Mouse (Mus musculus): ENCODE measurements around the gene Cdpf1. TPM values are rescaled to one million over a fixed set of nuclear protein-coding genes. Genes with fewer than 3 reads are reported as not detected.

Cdpf1 gene
- total and polyA plus RNA-seq, 3 experiments = 18.1 to 27.4 (median 26.4) TPM

- dilution Hi-C loops (cut with MboI; ENCODE audit: extremely low pct_ligation_motif_present, extremely low pct_unique_long_range_greater_than_20kb, low sequenced_read_pairs) = no loop called here
- H3K79me2 ChIP-seq (replicated peaks; ENCODE audit: control insufficient read depth, extremely low read depth, insufficient read depth, poor library complexity, severe bottlenecking) = no peaks in the 10 kb centered on the region
- no peaks in the 10 kb centered on the region for H3K9me3 ChIP-seq (replicated peaks; ENCODE audit: low read length)
- H3K9ac ChIP-seq (ENCODE audit: insufficient read depth, low read depth) = no peak overlapping the region
- TF ChIP-seq MEF2A (IDR thresholded peaks at IDR 0.05; ENCODE audit: borderline replicate concordance, low read depth, low read length) = no peak
- TF ChIP-seq E2F4 (IDR thresholded peaks at IDR 0.05; ENCODE audit: insufficient replicate concordance, low read depth, low read length) = no peak
- TF ChIP-seq MYC (IDR thresholded peaks at IDR 0.05; ENCODE audit: low read depth, low read length) = no peak
- TF ChIP-seq SMC3 (IDR thresholded peaks at IDR 0.05; ENCODE audit: low read depth, low read length) = no peak; the same call in 1 of the 2 replicates
- peak; percentile 21 to 59; a peak in 2 of 4 replicates for TF ChIP-seq CTCF (conservative IDR thresholded peaks at IDR 0.05 in 1 of 2, IDR thresholded peaks at IDR 0.05 in 1 of 2; ENCODE audit: low read depth in 2 of 2, low read length in 2 of 2)
- peaks cover 8 to 19% of the 10 kb centered on the region in 2 experiments for H3K4me1 ChIP-seq (ENCODE audit: control insufficient read depth in 1 of 2, insufficient read depth in 2 of 2)
- H3K4me2 ChIP-seq (ENCODE audit: insufficient read depth, low read depth, poor library complexity, severe bottlenecking) = no peak overlapping the region
- peaks cover 0 to 21% of the 10 kb centered on the region in 2 experiments for H3K36me3 ChIP-seq (replicated peaks in 1 of 2; ENCODE audit: control insufficient read depth in 1 of 2, insufficient read depth in 1 of 2, low read length in 1 of 2)
- no peak overlapping the region for H3K4me3 ChIP-seq (replicated peaks in 1 of 3; ENCODE audit: low read depth in 2 of 3, low read length in 2 of 3, poor library complexity in 1 of 3)
- peak; percentile 26 for DNase-seq (ENCODE audit: extremely low read depth)
- in situ Hi-C loops (cut with MboI; ENCODE audit: low pct_ligation_motif_present, low pct_unique_long_range_greater_than_20kb, low sequenced_read_pairs) = no loop called here
- H3K27me3 ChIP-seq (replicated peaks) = no peaks in the 10 kb centered on the region
- no peak overlapping the region for H3K27ac ChIP-seq (ENCODE audit: insufficient read depth, low read depth)
Measured at GRCm38 (mm10) chr15:85835335-85835734, 23.8 kb upstream of the Cdpf1 start.

GRCm38 (mm10) chr15:85832599-85832998 lies 21.1 kb upstream of the Cdpf1 start:
- Histone ChIP-seq H3K27me3 (replicated peaks) (peaks cover 7% of the 10 kb centered on the region), H3K9me3 (replicated peaks; ENCODE audit: low read length) (no peaks in the 10 kb centered on the region), H3K4me2 (ENCODE audit: insufficient read depth, low read depth, poor library complexity, severe bottlenecking) (peak overlapping the region; percentile 95), H3K36me3 (replicated peaks in 1 of 2; ENCODE audit: control insufficient read depth in 1 of 2, insufficient read depth in 1 of 2, low read length in 1 of 2) (peaks cover 0 to 19% of the 10 kb centered on the region in 2 experiments), H3K27ac (ENCODE audit: insufficient read depth, low read depth) (no peak overlapping the region), H3K9ac (ENCODE audit: insufficient read depth, low read depth) (peak overlapping the region; percentile 89), H3K4me3 (replicated peaks in 1 of 3; ENCODE audit: low read depth in 2 of 3, low read length in 2 of 3, poor library complexity in 1 of 3) (peak overlapping the region; percentile 68 to 90 (median 69)), H3K4me1 (ENCODE audit: control insufficient read depth in 1 of 2, insufficient read depth in 2 of 2) (peaks cover 8 to 31% of the 10 kb centered on the region in 2 experiments), H3K79me2 (replicated peaks; ENCODE audit: control insufficient read depth, extremely low read depth, insufficient read depth, poor library complexity, severe bottlenecking) (no peaks in the 10 kb centered on the region)
- dilution Hi-C loops (cut with MboI; ENCODE audit: extremely low pct_ligation_motif_present, extremely low pct_unique_long_range_greater_than_20kb, low sequenced_read_pairs) (no loop called here), in situ Hi-C loops (cut with MboI; ENCODE audit: low pct_ligation_motif_present, low pct_unique_long_range_greater_than_20kb, low sequenced_read_pairs) (no loop called here)
- TF ChIP-seq MXI1 (IDR thresholded peaks at IDR 0.05; ENCODE audit: low read depth, low read length) (no peak), UBTF (IDR thresholded peaks at IDR 0.05; ENCODE audit: low read depth, low read length) (no peak), EP300 (IDR thresholded peaks at IDR 0.05; ENCODE audit: low read length) (no peak), NELFE (IDR thresholded peaks at IDR 0.05; ENCODE audit: low read depth, low read length) (no peak), NRF1 (IDR thresholded peaks at IDR 0.05; ENCODE audit: low read depth, low read length) (no peak)
- no peak for DNase-seq (ENCODE audit: extremely low read depth)

GRCm38 (mm10) chr15:85831954-85832590 lies 20.6 kb upstream of the Cdpf1 start, which contains the start of gene Ttc38:
Gene Ttc38 (plus strand): TSS chr15:85832306.
- in situ Hi-C loops (cut with MboI; ENCODE audit: low pct_ligation_motif_present, low pct_unique_long_range_greater_than_20kb, low sequenced_read_pairs) = no loop called here
- Histone ChIP-seq H3K4me1 (ENCODE audit: control insufficient read depth in 1 of 2, insufficient read depth in 2 of 2) (peaks cover 8 to 31% of the 10 kb centered on the region in 2 experiments), H3K27me3 (replicated peaks) (peaks cover 11% of the 10 kb centered on the region), H3K36me3 (replicated peaks in 1 of 2; ENCODE audit: control insufficient read depth in 1 of 2, insufficient read depth in 1 of 2, low read length in 1 of 2) (peaks cover 0 to 19% of the 10 kb centered on the region in 2 experiments), H3K27ac (ENCODE audit: insufficient read depth, low read depth) (no peak within 1 kb of the TSS), H3K4me3 (replicated peaks in 1 of 3; ENCODE audit: low read depth in 2 of 3, low read length in 2 of 3, poor library complexity in 1 of 3) (peak within 1 kb of the TSS; percentile 68 to 90 (median 69)), H3K9ac (ENCODE audit: insufficient read depth, low read depth) (peak within 1 kb of the TSS; percentile 89), H3K79me2 (replicated peaks; ENCODE audit: control insufficient read depth, extremely low read depth, insufficient read depth, poor library complexity, severe bottlenecking) (no peaks in the 10 kb centered on the region), H3K4me2 (ENCODE audit: insufficient read depth, low read depth, poor library complexity, severe bottlenecking) (peak within 1 kb of the TSS; percentile 95), H3K9me3 (replicated peaks; ENCODE audit: low read length) (no peaks in the 10 kb centered on the region)
- peak; percentile 86 for DNase-seq (ENCODE audit: extremely low read depth)
- TF ChIP-seq MYC (IDR thresholded peaks at IDR 0.05; ENCODE audit: low read depth, low read length) = peak; percentile 81
- peak; percentile 87 for TF ChIP-seq ELF1 (IDR thresholded peaks at IDR 0.05; ENCODE audit: low read depth, low read length)
- 0 out of 2 replicates have a peak, but pooled peaks have one; percentile 21 for TF ChIP-seq IRF4 (IDR thresholded peaks at IDR 0.05; ENCODE audit: low read depth, low read length)
- peak; percentile 80 for TF ChIP-seq NELFE (IDR thresholded peaks at IDR 0.05; ENCODE audit: low read depth, low read length)
- peak; percentile 79 for TF ChIP-seq TCF12 (IDR thresholded peaks at IDR 0.05; ENCODE audit: low read depth, low read length)
- TF ChIP-seq ZMIZ1 (IDR thresholded peaks at IDR 0.05; ENCODE audit: low read depth, low read length) = peak; percentile 48; the same call in 1 of the 2 replicates
- peak; percentile 77 for TF ChIP-seq TBP (conservative IDR thresholded peaks at IDR 0.05; ENCODE audit: low read depth, low read length)
- TF ChIP-seq KAT2A (IDR thresholded peaks at IDR 0.05; ENCODE audit: insufficient replicate concordance, low read length) = no peak
- TF ChIP-seq HCFC1 (IDR thresholded peaks at IDR 0.05; ENCODE audit: low read depth, low read length) = peak; percentile 48; the same call in 1 of the 2 replicates
- no peak for TF ChIP-seq USF1 (IDR thresholded peaks at IDR 0.05; ENCODE audit: low read depth, low read length)
- TF ChIP-seq E2F4 (IDR thresholded peaks at IDR 0.05; ENCODE audit: insufficient replicate concordance, low read depth, low read length) = no peak
- peak; percentile 85 for TF ChIP-seq MXI1 (IDR thresholded peaks at IDR 0.05; ENCODE audit: low read depth, low read length)
- TF ChIP-seq POLR2A (IDR thresholded peaks at IDR 0.05; ENCODE audit: low read depth, low read length) = peak; percentile 84
- TF ChIP-seq NRF1 (IDR thresholded peaks at IDR 0.05; ENCODE audit: low read depth, low read length) = peak; percentile 96
- TF ChIP-seq MAX (IDR thresholded peaks at IDR 0.05; ENCODE audit: low read length) = peak; percentile 71
- no peak for TF ChIP-seq UBTF (IDR thresholded peaks at IDR 0.05; ENCODE audit: low read depth, low read length)
- dilution Hi-C loops (cut with MboI; ENCODE audit: extremely low pct_ligation_motif_present, extremely low pct_unique_long_range_greater_than_20kb, low sequenced_read_pairs) = no loop called here

Data from CH12.LX (cell line).